Mouse (Mus musculus) spleen, adult 2 months (tissue): ENCODE data around the gene Bcor. TPM values are rescaled to one million over a fixed set of nuclear protein-coding genes. Genes with fewer than 3 reads are reported as not detected.

ENCODE experiments used
- DNase-seq, 2 experiments: peaks; one replicate each; pipeline versions ENCODE4 v3.0.0 to v3.0.0-alpha.2; 2012 to 2021; ENCODE audit warnings: low spot score in 2 of 2, low read depth in 1 of 2
- H3K27ac ChIP-seq: fragments of 200-500 bp; 2 replicates; pipeline ENCODE4 v1.5.1; 2012; ENCODE audit warnings: low read length, inconsistent platforms; ENCODE audit not compliant: insufficient read depth
- H3K27me3 ChIP-seq: fragments of 200-500 bp; 2 replicates; pipeline ENCODE4 v1.6.1; 2012; ENCODE audit warnings: mild to moderate bottlenecking, moderate library complexity, low read length, inconsistent platforms; ENCODE audit not compliant: control insufficient read depth, insufficient read depth
- H3K36me3 ChIP-seq: fragments of 200-500 bp; 2 replicates; pipeline ENCODE4 v1.6.1; 2012; ENCODE audit warnings: mild to moderate bottlenecking, low read length, inconsistent platforms; ENCODE audit not compliant: control insufficient read depth, insufficient read depth
- H3K4me1 ChIP-seq: fragments of 200-500 bp; 2 replicates; pipeline ENCODE4 v1.6.1; 2011; ENCODE audit warnings: inconsistent platforms; ENCODE audit not compliant: control insufficient read depth, insufficient read depth, insufficient read length
- H3K4me3 ChIP-seq: fragments of 200-500 bp; 2 replicates; pipeline ENCODE4 v1.5.1; 2011; ENCODE audit warnings: mild to moderate bottlenecking, inconsistent platforms; ENCODE audit not compliant: insufficient read depth, insufficient read length; ENCODE audit errors: extremely low read depth
- CTCF ChIP-seq: fragments of 200-500 bp; IDR thresholded peaks from 2 replicates; pipeline ENCODE4 v1.5.1; 2011; ENCODE audit warnings: mild to moderate bottlenecking, inconsistent platforms; ENCODE audit not compliant: insufficient read depth, insufficient read length, insufficient replicate concordance; ENCODE audit errors: extremely low read depth
- POLR2A ChIP-seq: fragments of 200-500 bp; IDR thresholded peaks from 2 replicates; pipeline ENCODE4 v1.6.1; 2011; ENCODE audit warnings: low read depth, low read length, inconsistent platforms
- WGBS: fragments of 180-500 bp; shearing (Covaris S2); methylation state at CpG from one replicate; pipeline ENCODE4 v1.1.7; 2018; 5-methylcytosine and 5-hydroxymethylcytosine counted together
- polyA plus RNA-seq: library from polyadenylated mRNA; depleted of rRNA; stranded (reverse); fragments of >200 nt; gene quantifications from 2 replicates; pipeline ENCODE4 v1.2.3, GENCODE M21; 2012

The Bcor gene
- polyA plus RNA-seq, 1 experiment = 12.8 TPM

- H3K27ac ChIP-seq = 0 out of 2 replicates have a peak overlapping the region, but pooled peaks have one; percentile 30
- H3K4me3 ChIP-seq = peak overlapping the region; percentile 9; the same call in 1 of the 2 replicates
- WGBS = 12% methylated on average over 14 of the region's 14 CpGs
- no peak for TF ChIP-seq POLR2A
- TF ChIP-seq CTCF = no peak
- peaks cover 18% of the 10 kb centered on the region for H3K4me1 ChIP-seq
- 0 out of 2 replicates have a peak, but pooled peaks cover 2% of the 10 kb centered on the region for H3K27me3 ChIP-seq
- DNase-seq = peak in 1 of 2 experiments; percentile 16
- H3K36me3 ChIP-seq = no peaks in the 10 kb centered on the region
These were observed 30.0 kb downstream of the Bcor start for GRCm38 (mm10) chrX:12129828-12130809.

- no peaks in the 10 kb centered on the region for H3K36me3 ChIP-seq
- peak in 1 of 2 experiments; percentile 11 for DNase-seq
- 6% methylated on average over 24 of the region's 24 CpGs for WGBS
- TF ChIP-seq CTCF (no peak), POLR2A (no peak)
- H3K27me3 ChIP-seq = 0 out of 2 replicates have a peak, but pooled peaks cover 2% of the 10 kb centered on the region
- peak overlapping the region; percentile 44; the same call in 1 of the 2 replicates for H3K4me3 ChIP-seq
- peak overlapping the region; percentile 50 for H3K27ac ChIP-seq
- peaks cover 16% of the 10 kb centered on the region; the same call in 1 of the 2 replicates for H3K4me1 ChIP-seq
These were observed 30.9 kb downstream of the Bcor start for GRCm38 (mm10) chrX:12129230-12129629.

DNA sequence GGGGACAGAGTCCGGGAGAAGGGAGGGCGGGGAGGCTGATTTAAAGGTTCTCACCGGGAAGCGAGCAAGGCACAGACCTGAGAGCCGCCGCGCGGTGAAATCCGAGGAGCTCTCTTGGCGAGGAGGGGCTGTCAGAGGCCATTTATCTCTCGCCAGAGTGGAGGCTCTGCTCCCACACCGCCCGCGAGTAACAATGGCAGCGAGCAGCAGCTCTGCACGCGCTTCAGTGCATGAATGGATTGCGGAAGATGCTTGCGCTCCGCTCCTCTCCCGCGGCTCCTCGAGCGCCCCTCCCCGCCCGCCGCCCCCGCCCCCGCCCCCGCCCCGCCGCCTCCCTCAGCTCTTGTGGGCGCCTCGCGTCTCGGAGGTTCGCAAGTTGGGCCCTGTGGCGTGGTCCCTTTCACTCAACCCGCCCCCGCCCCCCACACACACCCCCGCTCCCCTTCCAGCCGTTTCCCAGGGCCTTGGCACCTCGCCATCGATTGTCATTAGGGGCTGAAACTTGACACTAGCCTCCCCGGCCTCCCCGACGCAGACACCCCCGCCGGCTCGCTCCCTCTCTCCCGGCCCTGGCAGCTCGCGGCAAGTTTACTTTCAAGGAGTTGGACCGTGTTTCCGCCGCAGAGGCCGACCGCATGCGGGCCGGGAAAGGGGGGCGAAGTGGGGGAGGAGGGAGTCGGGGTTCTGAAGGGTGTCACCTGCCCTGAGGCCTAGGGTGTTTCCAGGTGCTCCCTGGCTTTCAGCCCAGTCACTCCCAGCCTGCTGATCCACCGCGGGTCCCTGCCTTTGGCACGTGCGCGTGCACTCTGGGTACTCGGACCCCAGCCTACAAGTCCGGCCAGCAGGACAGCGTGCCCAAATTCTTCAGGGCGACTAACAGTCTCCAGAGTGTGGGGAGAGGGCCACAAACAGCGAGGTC, 31.7 kb downstream of the Bcor start:
- H3K4me3 ChIP-seq = peak overlapping the region; percentile 45
- no peaks in the 10 kb centered on the region for H3K36me3 ChIP-seq
- peak overlapping the region; percentile 50; the same call in 1 of the 2 replicates for H3K27ac ChIP-seq
- 0 out of 2 replicates have a peak, but pooled peaks cover 2% of the 10 kb centered on the region for H3K27me3 ChIP-seq
- TF ChIP-seq POLR2A (no peak), CTCF (no peak)
- DNase-seq = peak in 1 of 2 experiments; percentile 57
- 5% methylated on average over 56 of the region's 72 CpGs for WGBS
- H3K4me1 ChIP-seq = peaks cover 18% of the 10 kb centered on the region; the same call in 1 of the 2 replicates

DNA sequence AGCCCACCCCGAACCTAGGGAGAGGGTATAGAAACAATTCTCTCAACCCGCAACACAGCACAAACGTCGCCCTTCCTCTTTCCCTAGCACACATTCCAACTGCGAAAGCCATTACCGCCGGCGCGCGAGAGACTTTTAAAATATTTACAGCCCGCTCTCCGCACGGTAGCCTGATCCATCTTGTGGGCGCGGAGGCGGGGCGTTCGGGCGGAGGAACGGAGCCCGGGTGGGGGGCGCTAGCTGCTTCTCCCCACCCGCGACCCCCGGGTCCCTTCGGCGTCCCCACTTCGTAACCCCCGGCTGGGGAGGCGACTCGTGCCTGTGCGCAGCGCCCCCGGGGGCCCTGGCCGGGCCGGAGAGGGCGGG, 32.4 kb downstream of the Bcor start:
- H3K4me3 ChIP-seq = peak overlapping the region; percentile 45; the same call in 1 of the 2 replicates
- H3K27me3 ChIP-seq = 0 out of 2 replicates have a peak, but pooled peaks cover 2% of the 10 kb centered on the region
- H3K4me1 ChIP-seq = peaks cover 19% of the 10 kb centered on the region; the same call in 1 of the 2 replicates
- no peak overlapping the region for H3K27ac ChIP-seq
- TF ChIP-seq POLR2A = no peak
- no peak for TF ChIP-seq CTCF
- WGBS = 7% methylated on average over 34 of the region's 37 CpGs
- H3K36me3 ChIP-seq = no peaks in the 10 kb centered on the region
- no peak for DNase-seq

DNA sequence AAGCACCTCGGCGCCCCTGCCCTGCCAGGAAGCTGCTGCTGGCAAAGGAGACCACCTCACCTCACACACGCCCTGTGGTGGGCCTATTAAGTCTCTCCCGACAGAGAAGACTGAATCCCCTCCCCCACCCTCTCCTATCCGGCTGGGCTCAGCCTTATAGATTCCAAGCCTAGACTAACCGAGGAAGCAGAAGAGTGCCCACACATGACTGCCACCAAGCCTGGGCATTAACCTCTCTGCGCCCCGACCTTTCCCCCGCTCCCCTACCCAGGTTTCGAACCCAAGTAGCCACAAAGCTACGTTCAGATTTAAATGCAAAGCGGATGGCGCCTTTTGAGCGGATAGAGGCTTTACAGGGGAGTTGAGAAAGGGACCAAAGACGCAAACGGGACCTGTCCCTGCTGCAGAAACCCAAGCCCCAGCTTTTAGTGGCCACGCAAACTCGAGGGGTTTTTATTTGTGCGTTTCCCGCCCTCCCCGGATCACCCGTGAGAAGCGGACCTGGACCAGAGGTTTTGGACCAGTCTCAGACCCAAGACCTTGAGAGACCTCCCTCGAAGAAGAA, 33.0 kb downstream of the Bcor start:
- 19% methylated on average over 24 of the region's 24 CpGs for WGBS
- peak overlapping the region; percentile 45; the same call in 1 of the 2 replicates for H3K4me3 ChIP-seq
- H3K27ac ChIP-seq = no peak overlapping the region
- H3K27me3 ChIP-seq = 0 out of 2 replicates have a peak, but pooled peaks cover 2% of the 10 kb centered on the region
- DNase-seq = no peak
- TF ChIP-seq CTCF = no peak
- no peak for TF ChIP-seq POLR2A
- peaks cover 19% of the 10 kb centered on the region; the same call in 1 of the 2 replicates for H3K4me1 ChIP-seq
- H3K36me3 ChIP-seq = no peaks in the 10 kb centered on the region
